Mouse (Mus musculus): ENCODE data around the gene Olfr214.

- TF ChIP-seq POLR2A (IDR thresholded peaks at IDR 0.05; ENCODE audit: insufficient read depth, low read depth, low read length) (no peak), CTCF (IDR thresholded peaks at IDR 0.05; ENCODE audit: insufficient read depth, low read depth, low read length) (no peak)
Observed at GRCm38 (mm10) chr6:116584095-116584494, 30.1 kb downstream of the Olfr214 start, which contains the start of gene Olfr215.

Data from olfactory bulb, adult 2 months (tissue).